Mouse (Mus musculus) lung, embryonic 14.5 days (tissue): ENCODE results near the gene Gatb. TPM values are rescaled to one million over a fixed set of nuclear protein-coding genes. Genes with fewer than 3 reads are reported as not detected.
"Not testable (repeated sequence)": the region's sequence is repeated elsewhere in the genome, so short reads cannot be mapped to it uniquely, and the experiment has no call there.

ENCODE experiments used
- ATAC-seq: fragments of 200-750 bp; cut with Nextera tagmentation; 2 replicates; pipeline ENCODE4 v1.8.0; 2017; ENCODE audit warnings: mild to moderate bottlenecking, moderate TSS enrichment, moderate library complexity; ENCODE audit not compliant: insufficient read depth
- DNase-seq: peaks from one replicate; pipeline ENCODE4 v3.0.0-alpha.2; 2015
- H3K27ac ChIP-seq: fragments of 300-500 bp; sonication (generic); 2 replicates; pipeline ENCODE4 v1.5.1; 2014; ENCODE audit warnings: low read depth, mild to moderate bottlenecking, moderate library complexity
- H3K27me3 ChIP-seq: fragments of 300-500 bp; sonication (generic); 2 replicates; pipeline ENCODE4 v1.6.1; 2014; ENCODE audit warnings: low read length, control low read depth; ENCODE audit not compliant: insufficient read depth
- H3K36me3 ChIP-seq: fragments of 300-500 bp; sonication (generic); 2 replicates; pipeline ENCODE4 v1.6.1; 2014; ENCODE audit warnings: control low read depth; ENCODE audit not compliant: insufficient read depth
- H3K4me1 ChIP-seq: fragments of 300-500 bp; sonication (generic); 2 replicates; pipeline ENCODE4 v1.6.1; 2014; ENCODE audit warnings: antibody characterized with exemption, control low read depth; ENCODE audit not compliant: insufficient read depth
- H3K4me2 ChIP-seq: fragments of 300-500 bp; sonication (generic); 2 replicates; pipeline ENCODE4 v1.6.1; 2014; ENCODE audit warnings: mild to moderate bottlenecking
- H3K4me3 ChIP-seq: fragments of 300-500 bp; sonication (generic); 2 replicates; pipeline ENCODE4 v1.5.1; 2014; ENCODE audit warnings: low read depth, low read length
- H3K9ac ChIP-seq: fragments of 300-500 bp; sonication (generic); 2 replicates; pipeline ENCODE4 v1.6.1; 2014
- H3K9me3 ChIP-seq: fragments of 300-500 bp; sonication (generic); 2 replicates; pipeline ENCODE4 v1.6.1; 2016; ENCODE audit warnings: low read depth, low read length, control low read depth
- CTCF ChIP-seq: IDR thresholded peaks from 2 replicates; pipeline ENCODE4 v1.5.1; 2016; ENCODE audit warnings: antibody characterized with exemption, low read depth
- WGBS: fragments of 180-500 bp; shearing (Covaris S2); extraction: QIAGEN DNeasy Blood & Tissue Kit; methylation state at CpG from one replicate; pipeline ENCODE4 v1.1.7; 2014; 5-methylcytosine and 5-hydroxymethylcytosine counted together
- polyA plus RNA-seq: library from polyadenylated mRNA; unstranded; fragments of >200 nt; fragmentation: Nextera tagmentation; extraction: Ambion mirVana; gene quantifications from 2 replicates; pipeline ENCODE4 v1.2.1, GENCODE M21; 2014

The Gatb gene
- polyA plus RNA-seq, 1 experiment from 2014 or later = 18.2 TPM

DNA sequence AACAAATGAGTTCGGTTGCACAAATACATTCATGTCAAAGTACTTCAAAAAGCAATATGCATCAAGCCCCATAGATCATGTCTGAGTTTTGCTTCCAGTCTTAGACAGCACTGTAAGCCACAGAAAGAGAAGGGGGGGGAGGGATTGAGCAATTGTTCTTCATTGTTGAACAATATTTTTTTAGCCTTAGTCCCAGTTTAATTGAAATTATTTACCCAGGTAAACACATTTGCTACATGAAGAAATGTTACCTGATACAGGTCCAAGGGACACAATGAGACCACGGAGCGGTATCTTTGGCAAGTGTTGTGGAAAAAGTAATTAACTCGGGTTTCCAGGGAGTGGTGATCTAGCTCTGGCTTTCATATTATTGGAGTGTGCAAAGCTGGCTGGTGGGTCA lies 23.6 kb upstream of the Gatb start:
- Histone ChIP-seq H3K36me3 (no peaks in the 10 kb centered on the region), H3K4me2 (no peak overlapping the region), H3K27me3 (no peaks in the 10 kb centered on the region), H3K4me3 (no peak overlapping the region), H3K4me1 (no peaks in the 10 kb centered on the region), H3K9me3 (no peaks in the 10 kb centered on the region), H3K27ac (no peak overlapping the region), H3K9ac (no peak overlapping the region)
- ATAC-seq (no peak), DNase-seq (no peak)
- 72% methylated on average over 4 of the region's 4 CpGs for WGBS
- TF ChIP-seq CTCF = no peak

- Histone ChIP-seq H3K36me3 (no peaks in the 10 kb centered on the region), H3K4me1 (no peaks in the 10 kb centered on the region), H3K4me3 (no peak overlapping the region), H3K27me3 (no peaks in the 10 kb centered on the region), H3K4me2 (no peak overlapping the region), H3K9me3 (no peaks in the 10 kb centered on the region), H3K9ac (no peak overlapping the region), H3K27ac (no peak overlapping the region)
- DNase-seq (no peak), ATAC-seq (no peak)
- WGBS = 72% methylated on average over 2 of the region's 2 CpGs
- no peak for TF ChIP-seq CTCF
Observed at GRCm38 (mm10) chr3:85551352-85551751, 22.6 kb upstream of the Gatb start.

DNA sequence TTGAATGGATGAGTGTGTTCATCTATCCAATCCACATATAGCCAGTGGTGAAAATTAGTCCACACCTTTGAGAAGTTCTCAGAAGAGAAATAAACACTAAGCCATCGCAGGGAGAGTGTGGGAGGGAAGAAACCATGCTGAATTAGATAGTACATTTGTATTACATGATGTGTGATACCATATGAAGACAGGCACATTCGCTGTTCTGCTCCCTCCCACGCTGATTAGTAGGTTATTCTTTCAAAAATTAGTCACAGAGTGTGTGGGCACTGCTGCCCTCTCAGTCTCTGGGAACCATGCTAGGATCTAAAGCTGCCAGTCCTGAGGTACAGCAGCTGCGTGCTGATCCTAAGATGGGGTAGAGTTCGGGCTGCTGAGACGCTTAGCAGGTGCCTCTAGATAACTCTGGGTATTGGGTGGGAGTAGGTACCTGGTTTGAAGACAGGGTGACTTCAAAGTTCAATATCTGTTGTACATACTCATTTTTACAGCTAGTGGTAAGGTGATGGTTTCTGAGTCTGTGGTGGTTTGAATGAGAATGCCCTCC lies 20.1 kb upstream of the Gatb start:
- Histone ChIP-seq H3K27me3 (no peaks in the 10 kb centered on the region), H3K4me3 (no peak overlapping the region), H3K9ac (no peak overlapping the region), H3K27ac (no peak overlapping the region), H3K36me3 (no peaks in the 10 kb centered on the region), H3K4me2 (no peak overlapping the region), H3K4me1 (no peaks in the 10 kb centered on the region), H3K9me3 (no peaks in the 10 kb centered on the region)
- no peak for TF ChIP-seq CTCF
- DNase-seq = no peak
- ATAC-seq = no peak
- 77% methylated on average over 6 of the region's 6 CpGs for WGBS

GRCm38 (mm10) chr3:85564603-85565002 lies 9.3 kb upstream of the Gatb start:
- no peak for ATAC-seq
- WGBS = 52% methylated on average over 2 of the region's 2 CpGs

DNA sequence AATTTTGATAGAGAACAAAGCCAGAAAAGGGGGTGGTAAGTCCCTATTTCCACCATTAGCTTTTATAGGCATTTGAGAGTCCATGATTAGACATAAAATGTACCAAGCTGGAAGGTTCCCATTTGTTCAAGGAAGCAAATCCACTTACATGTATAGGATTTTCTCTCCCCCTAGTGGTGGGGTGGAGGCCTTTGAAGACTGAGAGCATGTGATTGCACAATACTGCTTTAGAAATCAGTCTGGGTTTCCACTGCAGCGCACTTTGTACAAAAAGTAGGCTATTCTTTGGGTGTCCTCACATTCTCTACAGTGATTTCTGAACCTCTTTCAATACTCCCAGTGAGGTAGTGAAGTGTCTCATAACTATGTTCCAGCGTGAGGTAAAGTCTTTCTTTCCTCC lies 2.6 kb upstream of the Gatb start:
- peak; percentile 89 for DNase-seq

More at GRCm38 (mm10) chr3:85564603-85565002, 9.3 kb upstream of the Gatb start:
- no peak for TF ChIP-seq CTCF
- H3K4me3 ChIP-seq = no peak overlapping the region
- H3K36me3 ChIP-seq = no peaks in the 10 kb centered on the region
- peak; percentile 3 for DNase-seq
- no peak overlapping the region for H3K9ac ChIP-seq
- H3K9me3 ChIP-seq = no peaks in the 10 kb centered on the region
- no peak overlapping the region for H3K4me2 ChIP-seq
- no peaks in the 10 kb centered on the region for H3K4me1 ChIP-seq
- H3K27me3 ChIP-seq = no peaks in the 10 kb centered on the region
- no peak overlapping the region for H3K27ac ChIP-seq

GRCm38 (mm10) chr3:85572502-85572901 lies 1.4 kb upstream of the Gatb start:
- H3K36me3 ChIP-seq, H3K27ac ChIP-seq, H3K4me2 ChIP-seq, H3K9ac ChIP-seq, H3K27me3 ChIP-seq, DNase-seq, ATAC-seq, H3K4me1 ChIP-seq, H3K4me3 ChIP-seq, H3K9me3 ChIP-seq: not testable (repeated sequence)
- 85% methylated on average over 8 of the region's 8 CpGs for WGBS

More for the DNA sequence above, 2.6 kb upstream of the Gatb start:
- no peaks in the 10 kb centered on the region for H3K27me3 ChIP-seq
- no peak overlapping the region for H3K4me2 ChIP-seq
- H3K4me3 ChIP-seq = no peak overlapping the region
- peak; percentile 78 for TF ChIP-seq CTCF
- no peak for ATAC-seq
- H3K4me1 ChIP-seq = no peaks in the 10 kb centered on the region
- H3K9me3 ChIP-seq = no peaks in the 10 kb centered on the region
- H3K27ac ChIP-seq = no peak overlapping the region
- 58% methylated on average over 2 of the region's 2 CpGs for WGBS
- H3K9ac ChIP-seq = no peak overlapping the region
- H3K36me3 ChIP-seq = no peaks in the 10 kb centered on the region

DNA sequence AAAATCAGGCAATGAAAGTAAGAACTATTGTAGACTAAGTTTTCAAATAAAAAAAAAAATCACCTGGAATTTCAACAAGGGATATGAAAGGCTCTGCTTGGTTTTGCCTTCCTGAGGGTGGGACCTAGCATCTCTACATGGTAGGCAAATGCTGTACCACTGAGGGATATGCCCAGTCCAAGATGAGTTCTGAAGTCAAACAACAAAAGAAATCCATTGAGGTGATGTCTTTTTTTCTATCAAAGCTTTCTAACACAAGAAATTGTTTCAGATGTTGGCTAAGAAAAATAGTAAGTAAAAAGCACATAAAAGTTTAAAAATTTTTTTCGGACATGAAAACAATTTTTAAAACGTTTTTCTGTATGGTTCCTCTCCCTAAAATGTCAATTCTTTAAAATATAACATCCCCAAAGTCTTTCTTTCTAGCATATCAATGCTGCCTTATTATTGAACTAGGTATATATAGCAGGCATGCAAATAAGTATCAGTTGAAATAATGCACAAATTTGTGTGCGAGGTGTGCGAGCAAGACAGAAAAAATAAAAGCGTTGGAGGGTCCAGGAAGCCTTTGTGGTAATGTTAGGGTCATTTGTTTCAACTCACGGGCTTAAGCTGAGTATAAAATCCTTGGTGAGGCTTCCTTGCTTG lies 579 bp upstream of the Gatb start:
- H3K9me3 ChIP-seq = no peaks in the 10 kb centered on the region
- TF ChIP-seq CTCF = no peak
- H3K9ac ChIP-seq = peak overlapping the region; percentile 40
- DNase-seq (no peak), ATAC-seq (no peak)
- peak overlapping the region; percentile 61 for H3K4me2 ChIP-seq
- peak overlapping the region; percentile 70 for H3K4me3 ChIP-seq
- no peaks in the 10 kb centered on the region for H3K27me3 ChIP-seq
- no peaks in the 10 kb centered on the region for H3K4me1 ChIP-seq
- H3K27ac ChIP-seq = no peak overlapping the region
- H3K36me3 ChIP-seq = no peaks in the 10 kb centered on the region
- 24% methylated on average over 6 of the region's 6 CpGs for WGBS
